Comparison of ENCODE assay signal across 8 mouse cellular contexts in genomic region chr17:55945696-55946095, GRCm38 (mm10). TPM values are rescaled to one million over a fixed set of nuclear protein-coding genes. Genes with fewer than 3 reads are reported as not detected.
DNase-seq lines count a peak whose midpoint lies in the region; ATAC-seq and TF ChIP-seq lines count a peak whose summit lies in the region.

No protein-coding gene starts in this region.

- H3K4me1 ChIP-seq in kidney, adult 2 months (ENCODE audit: control insufficient read depth, insufficient read depth, low read length) = no peaks in the 10 kb centered on the region; the same call in 1 of the 2 replicates
- peaks cover 16% of the 10 kb centered on the region for H3K4me1 ChIP-seq in bone marrow macrophage, adult 2 months (ENCODE audit: control insufficient read depth, insufficient read depth, low read length)
- no peaks in the 10 kb centered on the region for H3K4me1 ChIP-seq in heart, postnatal 0 days (ENCODE audit: control insufficient read depth, insufficient read depth)
- H3K4me1 ChIP-seq in midbrain, embryonic 11.5 days (ENCODE audit: control insufficient read depth, insufficient read depth, low read length) = peaks cover 4% of the 10 kb centered on the region; the same call in 1 of the 2 replicates

- peak overlapping the region; percentile 91; the same call in 1 of the 2 replicates for H3K27ac ChIP-seq in kidney, adult 2 months (ENCODE audit: insufficient read depth, low read depth, low read length)
- peak overlapping the region; percentile 37 for H3K27ac ChIP-seq in bone marrow macrophage, adult 2 months (ENCODE audit: insufficient read depth, low read depth, low read length)
- H3K27ac ChIP-seq in heart, postnatal 0 days (ENCODE audit: low read depth) = peak overlapping the region; percentile 97
- no peak overlapping the region; the same call in 1 of the 2 replicates for H3K27ac ChIP-seq in midbrain, embryonic 11.5 days (ENCODE audit: low read depth, low read length)

- TF ChIP-seq EP300 in heart, postnatal 0 days (IDR thresholded peaks at IDR 0.05; ENCODE audit: low read depth) = no peak

- WGBS in kidney, adult 2 months = 13% methylated on average over 5 of the region's 5 CpGs
- 24% methylated on average over 5 of the region's 5 CpGs for WGBS in heart, postnatal 0 days
- WGBS in midbrain, embryonic 11.5 days = 36% methylated on average over 5 of the region's 5 CpGs

- peak overlapping the region; percentile 60 for H3K4me3 ChIP-seq in kidney, adult 2 months (ENCODE audit: insufficient read depth, low read depth, low read length)
- H3K4me3 ChIP-seq in bone marrow macrophage, adult 2 months (ENCODE audit: insufficient read depth, low read length) = peak overlapping the region; percentile 64
- peak overlapping the region; percentile 47 for H3K4me3 ChIP-seq in heart, postnatal 0 days (ENCODE audit: low read depth, low read length)
- H3K4me3 ChIP-seq in midbrain, embryonic 11.5 days (ENCODE audit: low read depth, low read length) = peak overlapping the region; percentile 47

- DNase-seq in kidney, adult 2 months = no peak
- DNase-seq in kidney, postnatal 10 days = no peak
- no peak for DNase-seq in heart, postnatal 0 days (ENCODE audit: low spot score)
- no peak for DNase-seq in midbrain, embryonic 11.5 days (ENCODE audit: low spot score, missing footprints)
- DNase-seq in thymus, postnatal 25 days = no peak
- DNase-seq in ovary, adult 18-20 months (ENCODE audit: low spot score) = no peak
- no peak for DNase-seq in yolk sac, embryonic 10.5 days (ENCODE audit: low spot score)

- H3K4me2 ChIP-seq in heart, postnatal 0 days (ENCODE audit: low read depth, low read length) = peak overlapping the region; percentile 72
- peak overlapping the region; percentile 73 for H3K4me2 ChIP-seq in midbrain, embryonic 11.5 days

- H3K27me3 ChIP-seq in kidney, adult 2 months (replicated peaks; ENCODE audit: control insufficient read depth, insufficient read depth, low read length) = no peaks in the 10 kb centered on the region
- no peaks in the 10 kb centered on the region for H3K27me3 ChIP-seq in heart, postnatal 0 days (ENCODE audit: control insufficient read depth, insufficient read depth, low read length)
- no peaks in the 10 kb centered on the region for H3K27me3 ChIP-seq in midbrain, embryonic 11.5 days (ENCODE audit: control insufficient read depth, insufficient read depth, low read length)

- no peak for TF ChIP-seq CTCF in kidney, adult 2 months (conservative IDR thresholded peaks at IDR 0.05; ENCODE audit: insufficient read depth, insufficient read length, low read depth, low read length)
- no peak for TF ChIP-seq CTCF in bone marrow macrophage, adult 2 months (IDR thresholded peaks at IDR 0.05; ENCODE audit: low read depth, low read length)
- no peak for TF ChIP-seq CTCF in heart, postnatal 0 days (IDR thresholded peaks at IDR 0.05; ENCODE audit: low read depth)

- H3K36me3 ChIP-seq in kidney, adult 2 months (ENCODE audit: control insufficient read depth, insufficient read depth, low read length) = no peaks in the 10 kb centered on the region
- H3K36me3 ChIP-seq in heart, postnatal 0 days (replicated peaks; ENCODE audit: control insufficient read depth, insufficient read depth, low read length) = peaks cover 9% of the 10 kb centered on the region; the same call in 1 of the 2 replicates
- H3K36me3 ChIP-seq in midbrain, embryonic 11.5 days (ENCODE audit: control insufficient read depth, insufficient read depth, low read length) = no peaks in the 10 kb centered on the region

- 0 out of 2 replicates have a peak, but pooled peaks cover 3% of the 10 kb centered on the region for H3K9me3 ChIP-seq in heart, postnatal 0 days (replicated peaks; ENCODE audit: control insufficient read depth, low read length)
- no peaks in the 10 kb centered on the region for H3K9me3 ChIP-seq in midbrain, embryonic 11.5 days (ENCODE audit: control insufficient read depth, low read length)

- ATAC-seq in heart, postnatal 0 days (ENCODE audit: insufficient read depth, low read depth) = no peak
- no peak; the same call in 1 of the 2 replicates for ATAC-seq in midbrain, embryonic 11.5 days (ENCODE audit: low FRiP score)

- no peak for TF ChIP-seq POLR2A in kidney, adult 2 months (IDR thresholded peaks at IDR 0.05; ENCODE audit: low read depth, low read length)
- no peak for TF ChIP-seq POLR2A in bone marrow macrophage, adult 2 months (IDR thresholded peaks at IDR 0.05; ENCODE audit: borderline replicate concordance, low read depth, low read length)

- peak overlapping the region; percentile 61 for H3K9ac ChIP-seq in heart, postnatal 0 days (replicated peaks; ENCODE audit: low read depth, low read length)
- peak overlapping the region; percentile 62 for H3K9ac ChIP-seq in midbrain, embryonic 11.5 days (ENCODE audit: low read length)

RNA-seq across cellular contexts. Expression of gene Zfp119b, which starts 3.6 kb away (rescaled TPM):
- 0.46 and 0.69 TPM in 2 replicates for polyA plus RNA-seq in kidney, adult 2 months (2012; rRNA removed)
- 5.7 and 7.9 TPM in 2 replicates for polyA plus RNA-seq in bone marrow macrophage, adult 2 months (2012; ENCODE audit: insufficient read depth, insufficient read length, missing spikeins)
- 2.9 and 3.8 TPM in 2 replicates for total RNA-seq in heart, postnatal 0 days (2014; rRNA removed; ENCODE audit: low replicate concordance)
- 5.6 and 6.8 TPM in 2 replicates for polyA plus RNA-seq in heart, postnatal 0 days (2015; fragmentation: Nextera tagmentation; extraction: Ambion mirVana)
- polyA plus RNA-seq in midbrain, embryonic 11.5 days (2014; fragmentation: Nextera tagmentation; extraction: Ambion mirVana) = 6.3 and 6.7 TPM in 2 replicates

RNA-seq across cellular contexts. Expression of gene Ebi3, which starts 6.7 kb away (rescaled TPM):
- 3.1 and 3.5 TPM in 2 replicates for polyA plus RNA-seq in kidney, adult 2 months (2012; rRNA removed)
- 190 and 214 TPM in 2 replicates for polyA plus RNA-seq in bone marrow macrophage, adult 2 months (2012; ENCODE audit: insufficient read depth, insufficient read length, missing spikeins)
- not detected in 2 replicates for total RNA-seq in heart, postnatal 0 days (2014; rRNA removed; ENCODE audit: low replicate concordance)
- 0.37 and 1.1 TPM in 2 replicates for polyA plus RNA-seq in heart, postnatal 0 days (2015; fragmentation: Nextera tagmentation; extraction: Ambion mirVana)
- polyA plus RNA-seq in midbrain, embryonic 11.5 days (2014; fragmentation: Nextera tagmentation; extraction: Ambion mirVana) = 2.1 and 2.7 TPM in 2 replicates

RNA-seq across cellular contexts. Expression of gene Yju2, which starts 13.2 kb away (rescaled TPM):
- 7.2 and 7.7 TPM in 2 replicates for polyA plus RNA-seq in kidney, adult 2 months (2012; rRNA removed)
- polyA plus RNA-seq in bone marrow macrophage, adult 2 months (2012; ENCODE audit: insufficient read depth, insufficient read length, missing spikeins) = 10.9 and 15.3 TPM in 2 replicates
- total RNA-seq in heart, postnatal 0 days (2014; rRNA removed; ENCODE audit: low replicate concordance) = 5.9 and 6.4 TPM in 2 replicates
- 12.3 and 12.8 TPM in 2 replicates for polyA plus RNA-seq in heart, postnatal 0 days (2015; fragmentation: Nextera tagmentation; extraction: Ambion mirVana)
- polyA plus RNA-seq in midbrain, embryonic 11.5 days (2014; fragmentation: Nextera tagmentation; extraction: Ambion mirVana) = 21.3 and 24.4 TPM in 2 replicates

RNA-seq across cellular contexts. Expression of gene Shd, which starts 24.6 kb away (rescaled TPM):
- polyA plus RNA-seq in kidney, adult 2 months (2012; rRNA removed) = 22.4 and 31.3 TPM in 2 replicates
- polyA plus RNA-seq in bone marrow macrophage, adult 2 months (2012; ENCODE audit: insufficient read depth, insufficient read length, missing spikeins) = not detected in 2 replicates
- total RNA-seq in heart, postnatal 0 days (2014; rRNA removed; ENCODE audit: low replicate concordance) = 7.5 and 11.7 TPM in 2 replicates
- 5.0 and 5.7 TPM in 2 replicates for polyA plus RNA-seq in heart, postnatal 0 days (2015; fragmentation: Nextera tagmentation; extraction: Ambion mirVana)
- polyA plus RNA-seq in midbrain, embryonic 11.5 days (2014; fragmentation: Nextera tagmentation; extraction: Ambion mirVana) = 81.9 and 89.1 TPM in 2 replicates

RNA-seq across cellular contexts. Expression of gene Fsd1, which starts 40.6 kb away (rescaled TPM):
- polyA plus RNA-seq in kidney, adult 2 months (2012; rRNA removed) = 0.36 and 0.48 TPM in 2 replicates
- not detected in 2 replicates for polyA plus RNA-seq in bone marrow macrophage, adult 2 months (2012; ENCODE audit: insufficient read depth, insufficient read length, missing spikeins)
- not detected in 2 replicates for total RNA-seq in heart, postnatal 0 days (2014; rRNA removed; ENCODE audit: low replicate concordance)
- 0.26 and 0.51 TPM in 2 replicates for polyA plus RNA-seq in heart, postnatal 0 days (2015; fragmentation: Nextera tagmentation; extraction: Ambion mirVana)
- 61.2 and 65.6 TPM in 2 replicates for polyA plus RNA-seq in midbrain, embryonic 11.5 days (2014; fragmentation: Nextera tagmentation; extraction: Ambion mirVana)

Comparison
In these comparisons a context has a peak if more than half of its experiments do, and no peak if none do; other contexts are left out.
1. RNA of gene Ebi3, which starts 6.7 kb away (polyA plus RNA-seq): 190 to 214 TPM in bone marrow macrophage, adult 2 months; 3.1 to 3.5 TPM in kidney, adult 2 months, 2.1 to 2.7 TPM in midbrain, embryonic 11.5 days and 0.37 to 1.1 TPM in heart, postnatal 0 days; every median in the first group is over 10 times any median in the second.
2. Peak in every context shown above with its lines, with median percentiles within 50 percentile points of each other: H3K4me3 ChIP-seq.